Comparison of ENCODE assay signal across 9 mouse cellular contexts in the genomic region with DNA sequence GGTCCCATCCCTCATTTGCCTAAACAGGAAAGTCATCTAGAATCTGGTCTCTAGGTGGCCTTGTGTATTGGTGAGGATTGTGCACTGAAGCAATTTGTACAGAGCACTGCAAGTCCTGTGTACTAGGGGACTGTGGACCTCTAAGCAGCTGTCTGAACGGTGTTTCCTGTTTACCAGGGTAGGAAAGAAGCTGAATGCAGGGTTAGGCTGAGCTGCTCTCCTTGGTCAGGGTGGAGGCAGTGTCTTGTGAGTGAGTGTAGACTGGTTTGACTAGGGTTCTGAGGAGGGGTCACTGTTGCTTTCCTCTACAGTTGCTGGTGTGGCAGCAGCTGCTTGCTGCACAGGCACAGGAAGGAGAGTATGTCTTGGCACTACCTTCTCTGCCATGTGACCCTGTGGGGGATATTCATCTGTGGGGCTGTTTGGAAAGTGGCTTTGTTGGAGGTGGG. TPM values are rescaled to one million over a fixed set of nuclear protein-coding genes. Genes with fewer than 3 reads are reported as not detected.
DNase-seq lines count a peak whose midpoint lies in the region; ATAC-seq and TF ChIP-seq lines count a peak whose summit lies in the region.
"Had no signal": no experiment of that assay in that cellular context is flagged by ENCODE, and none has a peak within 500 bp of the region (broad histone marks: within the 10 kb centered on the region; RNA-seq: fewer than 3 reads in every experiment).

No protein-coding gene starts in this region.

- H3K9me3 ChIP-seq in embryonic facial prominence, embryonic 11.5 days (replicated peaks; ENCODE audit: control insufficient read depth, low read length): no peaks in the 10 kb centered on the region
- H3K9me3 ChIP-seq in embryonic facial prominence, embryonic 10.5 days: no peaks in the 10 kb centered on the region
- H3K9me3 ChIP-seq in heart, postnatal 0 days (replicated peaks; ENCODE audit: control insufficient read depth, low read length): no peaks in the 10 kb centered on the region
- H3K9me3 ChIP-seq: midbrain, embryonic 12.5 days had no signal

- H3K4me3 ChIP-seq in embryonic facial prominence, embryonic 11.5 days (ENCODE audit: low read depth, low read length): no peak overlapping the region
- H3K4me3 ChIP-seq in embryonic facial prominence, embryonic 10.5 days: no peak overlapping the region
- no peak overlapping the region for H3K4me3 ChIP-seq in lung, adult 2 months (replicated peaks; ENCODE audit: extremely low read depth, low read depth, low read length)
- H3K4me3 ChIP-seq in heart, postnatal 0 days (ENCODE audit: low read depth, low read length): no peak overlapping the region
- no peak overlapping the region for H3K4me3 ChIP-seq in olfactory bulb, adult 2 months (ENCODE audit: insufficient read depth, low read depth, low read length)
- H3K4me3 ChIP-seq: midbrain, embryonic 12.5 days had no signal

- DNase-seq in embryonic facial prominence, embryonic 11.5 days (ENCODE audit: low spot score): no peak
- no peak for DNase-seq in embryonic facial prominence, embryonic 10.5 days (ENCODE audit: low spot score)
- DNase-seq in lung, adult 2 months: no peak
- DNase-seq in lung, postnatal 14 days: no peak
- DNase-seq in heart, postnatal 0 days (ENCODE audit: low spot score): no peak
- no peak for DNase-seq in urinary bladder, postnatal 36 days (ENCODE audit: low spot score in 2 of 2)
- no peak for DNase-seq in spleen, postnatal 14 days (ENCODE audit: low spot score in 2 of 2)

- H3K27ac ChIP-seq in embryonic facial prominence, embryonic 11.5 days (replicated peaks; ENCODE audit: low read depth, low read length): 0 out of 2 replicates have a peak overlapping the region, but pooled peaks have one; percentile 20
- no peak overlapping the region; the same call in 1 of the 2 replicates for H3K27ac ChIP-seq in embryonic facial prominence, embryonic 10.5 days (replicated peaks)
- H3K27ac ChIP-seq in heart, postnatal 0 days (ENCODE audit: low read depth): peak overlapping the region; percentile 76
- H3K27ac ChIP-seq in olfactory bulb, adult 2 months (ENCODE audit: insufficient read depth, low read depth, low read length): peak overlapping the region; percentile 23; the same call in 1 of the 2 replicates

- peaks cover 5% of the 10 kb centered on the region for H3K36me3 ChIP-seq in embryonic facial prominence, embryonic 11.5 days (replicated peaks; ENCODE audit: control insufficient read depth, insufficient read depth, low read depth, low read length)
- H3K36me3 ChIP-seq in embryonic facial prominence, embryonic 10.5 days (replicated peaks): peaks cover 97% of the 10 kb centered on the region
- no peaks in the 10 kb centered on the region for H3K36me3 ChIP-seq in heart, postnatal 0 days (replicated peaks; ENCODE audit: control insufficient read depth, insufficient read depth, low read length)

- no peak for TF ChIP-seq CTCF in lung, adult 2 months (IDR thresholded peaks at IDR 0.05; ENCODE audit: insufficient read depth, low read length)
- TF ChIP-seq CTCF in heart, postnatal 0 days (IDR thresholded peaks at IDR 0.05; ENCODE audit: low read depth): no peak
- TF ChIP-seq CTCF in olfactory bulb, adult 2 months (IDR thresholded peaks at IDR 0.05; ENCODE audit: insufficient read depth, low read depth, low read length): no peak

- no peak overlapping the region for H3K9ac ChIP-seq in embryonic facial prominence, embryonic 11.5 days (replicated peaks; ENCODE audit: low read length)
- H3K9ac ChIP-seq in heart, postnatal 0 days (replicated peaks; ENCODE audit: low read depth, low read length): no peak overlapping the region; the same call in 1 of the 2 replicates
- H3K9ac ChIP-seq: midbrain, embryonic 12.5 days had no signal

- H3K4me1 ChIP-seq in embryonic facial prominence, embryonic 11.5 days (ENCODE audit: control insufficient read depth, insufficient read depth, low read length): no peaks in the 10 kb centered on the region
- H3K4me1 ChIP-seq in embryonic facial prominence, embryonic 10.5 days: peaks cover 34% of the 10 kb centered on the region
- H3K4me1 ChIP-seq in lung, adult 2 months (ENCODE audit: control insufficient read depth, insufficient read depth, low read length): peaks cover 73% of the 10 kb centered on the region
- peaks cover 73% of the 10 kb centered on the region for H3K4me1 ChIP-seq in heart, postnatal 0 days (ENCODE audit: control insufficient read depth, insufficient read depth)
- peaks cover 36% of the 10 kb centered on the region for H3K4me1 ChIP-seq in olfactory bulb, adult 2 months (ENCODE audit: control insufficient read depth, insufficient read depth, low read length)

- 79% methylated on average over 1 of the region's 1 CpGs for WGBS in embryonic facial prominence, embryonic 11.5 days
- 78% methylated on average over 1 of the region's 1 CpGs for WGBS in embryonic facial prominence, embryonic 10.5 days
- WGBS in lung, adult 2 months: 19% methylated on average over 1 of the region's 1 CpGs
- 43% methylated on average over 1 of the region's 1 CpGs for WGBS in heart, postnatal 0 days
- WGBS in olfactory bulb, adult 2 months: 62% methylated on average over 1 of the region's 1 CpGs

- H3K27me3 ChIP-seq in embryonic facial prominence, embryonic 11.5 days (ENCODE audit: control insufficient read depth, insufficient read depth, low read length): no peaks in the 10 kb centered on the region
- no peaks in the 10 kb centered on the region for H3K27me3 ChIP-seq in embryonic facial prominence, embryonic 10.5 days (replicated peaks; ENCODE audit: low read depth, poor library complexity, severe bottlenecking)
- no peaks in the 10 kb centered on the region for H3K27me3 ChIP-seq in heart, postnatal 0 days (ENCODE audit: control insufficient read depth, insufficient read depth, low read length)
- H3K27me3 ChIP-seq: midbrain, embryonic 12.5 days had no signal

- TF ChIP-seq POLR2A in lung, adult 2 months (IDR thresholded peaks at IDR 0.05; ENCODE audit: borderline replicate concordance, extremely low read depth, low read depth, low read length): peak; percentile 13; the same call in 1 of the 2 replicates
- TF ChIP-seq POLR2A in olfactory bulb, adult 2 months (IDR thresholded peaks at IDR 0.05; ENCODE audit: insufficient read depth, low read depth, low read length): no peak

- TF ChIP-seq EP300 in heart, postnatal 0 days (IDR thresholded peaks at IDR 0.05; ENCODE audit: low read depth): no peak

- no peak for ATAC-seq in embryonic facial prominence, embryonic 11.5 days (replicated peaks; ENCODE audit: insufficient number of reproducible peaks, low FRiP score, low TSS enrichment, low read depth)
- ATAC-seq in heart, postnatal 0 days (ENCODE audit: insufficient read depth, low read depth): peak; percentile 26; the same call in 1 of the 2 replicates

- no peak overlapping the region for H3K4me2 ChIP-seq in embryonic facial prominence, embryonic 11.5 days (ENCODE audit: low read depth, low read length)
- no peak overlapping the region; the same call in 1 of the 2 replicates for H3K4me2 ChIP-seq in heart, postnatal 0 days (ENCODE audit: low read depth, low read length)
- H3K4me2 ChIP-seq: midbrain, embryonic 12.5 days had no signal

RNA-seq across cellular contexts. Expression of a gene that starts 11.1 kb away (rescaled TPM):
- 63.9 and 64.6 TPM in 2 replicates for polyA plus RNA-seq in embryonic facial prominence, embryonic 11.5 days (2014; fragmentation: Nextera tagmentation; extraction: Ambion mirVana)
- 80.9 and 81.8 TPM in 2 replicates for polyA plus RNA-seq in embryonic facial prominence, embryonic 10.5 days (2016; fragmentation: Nextera tagmentation; extraction: Ambion mirVana)
- polyA plus RNA-seq in lung, adult 2 months (2012; rRNA removed): 127 and 135 TPM in 2 replicates
- total RNA-seq in heart, postnatal 0 days (2014; rRNA removed; ENCODE audit: low replicate concordance): 43.9 and 53.4 TPM in 2 replicates
- 18.3 and 21.6 TPM in 2 replicates for polyA plus RNA-seq in heart, postnatal 0 days (2015; fragmentation: Nextera tagmentation; extraction: Ambion mirVana)
- 89.7 and 164 TPM in 2 replicates for polyA plus RNA-seq in olfactory bulb, adult 2 months (2012; ENCODE audit: insufficient read depth, insufficient read length, low replicate concordance, missing spikeins)
